ENCODE assay signal across 14 mouse cellular contexts in the genomic region with DNA sequence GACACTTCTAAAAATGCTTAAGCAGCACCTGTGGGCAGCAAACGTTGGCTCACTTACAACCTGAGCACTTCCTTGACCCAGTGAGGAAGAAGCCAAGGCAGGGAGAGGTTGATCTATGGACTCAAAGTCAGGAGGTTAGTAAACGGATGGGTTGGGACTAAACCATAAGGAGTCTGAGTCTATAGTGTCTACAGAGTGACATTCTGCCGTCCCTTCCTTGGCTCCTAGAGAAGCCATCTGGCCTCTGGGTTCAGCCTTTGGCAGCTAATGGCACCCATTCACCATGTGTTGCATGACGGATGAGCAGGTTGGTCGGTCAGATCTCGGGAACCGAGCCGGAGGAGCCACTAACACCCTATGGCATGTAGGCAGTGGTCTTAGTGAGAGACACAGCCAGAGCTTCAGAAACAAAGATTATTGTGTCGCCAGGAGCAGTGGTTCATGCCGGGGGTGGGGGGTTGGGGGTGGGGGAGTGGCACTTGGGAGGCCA. TPM values are rescaled to one million over a fixed set of nuclear protein-coding genes. Genes with fewer than 3 reads are reported as not detected.
DNase-seq lines count a peak whose midpoint lies in the region; ATAC-seq lines count a peak whose summit lies in the region.
"Had no signal": no experiment of that assay in that cellular context is flagged by ENCODE, and none has a peak within 500 bp of the region (broad histone marks: within the 10 kb centered on the region; RNA-seq: fewer than 3 reads in every experiment).

No protein-coding gene starts in this region.

- H3K27ac ChIP-seq in kidney, embryonic 16.5 days (ENCODE audit: low read length): no peak overlapping the region
- peak overlapping the region; percentile 59; the same call in 1 of the 2 replicates for H3K27ac ChIP-seq in liver, embryonic 11.5 days (ENCODE audit: low read depth, low read length)
- H3K27ac ChIP-seq: heart, embryonic 15.5 days; kidney, embryonic 15.5 days had no signal

- no peak for ATAC-seq in kidney, embryonic 16.5 days (ENCODE audit: low FRiP score, low TSS enrichment)
- no peak for ATAC-seq in liver, embryonic 11.5 days (replicated peaks; ENCODE audit: low FRiP score)
- ATAC-seq: Patski had no signal

- peak; percentile 40 for DNase-seq in kidney, adult 9 months
- peak; percentile 71 for DNase-seq in cerebellum, adult 11 months
- peak; percentile 88 for DNase-seq in cerebellum, adult 9-10 months
- DNase-seq in liver, embryonic 11.5 days (ENCODE audit: low spot score): no peak
- no peak for DNase-seq in spleen, adult 18-20 months
- DNase-seq in frontal cortex, postnatal 36 days (ENCODE audit: low spot score in 2 of 2): no peak
- DNase-seq in ovary, postnatal 14 days (ENCODE audit: low spot score): no peak
- DNase-seq: adrenal gland, postnatal 10 days; gastrocnemius, postnatal 14 days; lung, postnatal 36 days had no signal

- no peak overlapping the region for H3K4me3 ChIP-seq in kidney, embryonic 16.5 days (ENCODE audit: low read length)
- H3K4me3 ChIP-seq in liver, embryonic 11.5 days (ENCODE audit: low read depth, low read length): no peak overlapping the region
- H3K4me3 ChIP-seq: heart, embryonic 15.5 days; kidney, embryonic 15.5 days had no signal

- H3K9me3 ChIP-seq in kidney, embryonic 16.5 days (ENCODE audit: low read length): no peaks in the 10 kb centered on the region
- no peaks in the 10 kb centered on the region for H3K9me3 ChIP-seq in liver, embryonic 11.5 days (ENCODE audit: control insufficient read depth, low read length)
- H3K9me3 ChIP-seq: heart, embryonic 15.5 days; kidney, embryonic 15.5 days had no signal

- no peaks in the 10 kb centered on the region for H3K36me3 ChIP-seq in kidney, embryonic 16.5 days (ENCODE audit: insufficient read depth, low read length)
- H3K36me3 ChIP-seq in liver, embryonic 11.5 days (ENCODE audit: control insufficient read depth, insufficient read depth, low read length): no peaks in the 10 kb centered on the region
- H3K36me3 ChIP-seq: heart, embryonic 15.5 days; kidney, embryonic 15.5 days had no signal

- H3K4me2 ChIP-seq in kidney, embryonic 16.5 days (replicated peaks; ENCODE audit: low read depth, low read length): no peak overlapping the region
- H3K4me2 ChIP-seq in liver, embryonic 11.5 days: no peak overlapping the region
- H3K4me2 ChIP-seq: heart, embryonic 15.5 days; kidney, embryonic 15.5 days had no signal

- H3K27me3 ChIP-seq in kidney, embryonic 16.5 days (ENCODE audit: insufficient read depth, low read length): no peaks in the 10 kb centered on the region
- peaks cover 7% of the 10 kb centered on the region for H3K27me3 ChIP-seq in liver, embryonic 11.5 days (replicated peaks; ENCODE audit: control insufficient read depth, insufficient read depth, low read length)
- H3K27me3 ChIP-seq: heart, embryonic 15.5 days; kidney, embryonic 15.5 days; Patski had no signal

- H3K9ac ChIP-seq in kidney, embryonic 16.5 days (replicated peaks; ENCODE audit: low read length): no peak overlapping the region
- no peak overlapping the region for H3K9ac ChIP-seq in liver, embryonic 11.5 days (ENCODE audit: low read depth, low read length)
- H3K9ac ChIP-seq: heart, embryonic 15.5 days had no signal

- 56% methylated on average over 10 of the region's 10 CpGs for WGBS in kidney, embryonic 16.5 days
- WGBS in liver, embryonic 11.5 days: 71% methylated on average over 10 of the region's 10 CpGs

- H3K4me1 ChIP-seq in kidney, embryonic 16.5 days (ENCODE audit: insufficient read depth, low read length): peaks cover 39% of the 10 kb centered on the region
- H3K4me1 ChIP-seq in liver, embryonic 11.5 days (replicated peaks; ENCODE audit: control insufficient read depth, insufficient read depth, low read length): peaks cover 23% of the 10 kb centered on the region

RNA-seq across cellular contexts. Expression of a gene that starts 2.2 kb away (rescaled TPM):
- polyA plus RNA-seq in kidney, embryonic 16.5 days (2015; fragmentation: Nextera tagmentation; extraction: Ambion mirVana): 33.2 and 33.7 TPM in 2 replicates
- 11.4 and 14.0 TPM in 2 replicates for polyA plus RNA-seq in liver, embryonic 11.5 days (2014; fragmentation: Nextera tagmentation; extraction: Ambion mirVana)

RNA-seq across cellular contexts. Expression of a gene that starts 11.1 kb away (rescaled TPM):
- polyA plus RNA-seq in kidney, embryonic 16.5 days (2015; fragmentation: Nextera tagmentation; extraction: Ambion mirVana): 0.36 and 0.69 TPM in 2 replicates
- not detected in 2 replicates for polyA plus RNA-seq in liver, embryonic 11.5 days (2014; fragmentation: Nextera tagmentation; extraction: Ambion mirVana)

RNA-seq across cellular contexts. Expression of a gene that starts 38.3 kb away (rescaled TPM):
- 0.33 and 0.54 TPM in 2 replicates for polyA plus RNA-seq in kidney, embryonic 16.5 days (2015; fragmentation: Nextera tagmentation; extraction: Ambion mirVana)
- 0.07 and 0.31 TPM in 2 replicates for polyA plus RNA-seq in liver, embryonic 11.5 days (2014; fragmentation: Nextera tagmentation; extraction: Ambion mirVana)

RNA-seq across cellular contexts. Expression of a gene that starts 39.2 kb away (rescaled TPM):
- 8.3 and 10.4 TPM in 2 replicates for polyA plus RNA-seq in kidney, embryonic 16.5 days (2015; fragmentation: Nextera tagmentation; extraction: Ambion mirVana)
- 124 and 126 TPM in 2 replicates for polyA plus RNA-seq in liver, embryonic 11.5 days (2014; fragmentation: Nextera tagmentation; extraction: Ambion mirVana)
- polyA plus RNA-seq: Patski had no signal

Comparison
In these comparisons a context has a peak if more than half of its experiments do, and no peak if none do; other contexts are left out.
1. DNase-seq: peak in kidney, adult 9 months (single experiment), cerebellum, adult 11 months (single experiment) and cerebellum, adult 9-10 months (single experiment); none in liver, embryonic 11.5 days (single experiment), spleen, adult 18-20 months (0 of 2), frontal cortex, postnatal 36 days (0 of 2) and ovary, postnatal 14 days (single experiment).